Mouse (Mus musculus) ovary, adult 10 weeks (tissue): ENCODE measurements around the gene Slu7. TPM values are rescaled to one million over a fixed set of nuclear protein-coding genes. Genes with fewer than 3 reads are reported as not detected.

Experiments used
- polyA plus RNA-seq: library from polyadenylated mRNA; stranded (reverse); fragments of 350-450 nt; fragmentation: Illumina TruSeq; extraction: RNeasy Lipid Tissue Mini Kit (QIAGEN cat#74804); gene quantifications from one replicate; pipeline ENCODE4 v1.2.3, GENCODE M21; 2014

Slu7 gene
- 124 TPM for polyA plus RNA-seq

DNA sequence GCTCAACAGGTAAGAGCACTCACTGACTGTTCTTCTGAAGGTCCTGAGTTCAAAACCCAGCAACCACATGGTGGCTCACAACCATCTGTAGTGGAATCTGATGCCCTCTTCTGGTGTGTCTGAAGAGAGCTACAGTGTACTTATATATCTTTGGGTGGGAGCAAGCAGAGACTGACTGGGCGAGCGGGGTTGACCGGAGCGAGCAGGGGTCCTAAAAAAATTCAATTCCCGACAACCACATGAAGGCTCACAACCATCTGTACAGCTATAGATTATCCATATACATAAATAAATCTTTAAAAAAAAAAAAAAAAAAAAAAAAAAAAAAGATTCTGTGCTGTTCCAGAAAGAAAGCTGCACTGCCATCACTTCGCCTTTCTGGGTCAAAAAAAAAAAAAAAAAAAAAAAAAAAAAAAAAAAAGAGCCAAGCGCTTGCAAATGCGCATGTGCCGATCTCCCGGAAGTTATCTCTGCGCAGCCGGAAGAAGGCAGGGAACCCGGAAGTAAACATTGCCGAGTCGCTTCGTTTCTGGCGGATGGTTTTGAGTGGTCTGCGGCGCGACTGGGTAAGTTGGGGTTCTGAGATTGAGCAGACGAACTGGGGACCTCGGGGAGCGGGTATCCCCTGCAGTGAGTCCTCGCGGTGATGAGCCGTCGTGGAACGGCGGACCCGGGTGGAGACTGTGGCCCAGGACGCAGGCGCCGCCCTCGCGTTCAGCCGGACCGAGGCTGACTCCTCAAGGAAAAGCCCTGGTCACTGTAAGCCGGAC, at the start of gene Slu7:
Slu7 (plus strand) TSS at position 491 of the 770 bp plus-strand sequence.

DNA sequence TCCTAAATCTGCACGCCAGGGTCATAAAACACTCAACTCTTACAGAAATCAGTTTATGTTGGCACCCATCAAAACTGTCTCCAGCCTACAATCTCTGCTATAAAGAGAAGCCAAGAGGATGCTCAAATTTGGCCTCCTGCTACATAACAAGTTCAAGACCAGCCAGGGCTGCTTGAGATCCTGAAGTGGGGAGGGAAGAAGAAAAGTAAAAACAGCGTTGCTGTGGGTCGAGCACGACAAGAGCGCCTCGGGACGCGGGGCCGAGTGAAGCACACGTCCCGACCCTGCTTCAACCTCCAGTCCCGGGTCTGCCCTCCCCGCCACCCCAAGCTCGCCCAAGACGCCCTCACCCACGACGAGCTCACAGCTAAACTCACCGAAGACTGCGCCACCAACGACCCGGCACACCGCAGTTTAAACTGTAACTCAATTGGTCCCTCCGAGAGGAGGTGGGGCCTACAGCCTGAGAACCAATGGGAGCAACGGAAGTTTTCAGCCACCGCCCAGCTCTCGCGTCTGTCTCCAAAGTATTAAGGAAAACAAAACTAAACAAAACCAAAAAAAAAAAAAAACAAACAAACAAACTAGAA, 7.6 kb upstream of the Slu7 start, which contains the start of gene Pttg1:
Pttg1 (minus strand) TSS at position 428 of the 590 bp plus-strand sequence.

DNA sequence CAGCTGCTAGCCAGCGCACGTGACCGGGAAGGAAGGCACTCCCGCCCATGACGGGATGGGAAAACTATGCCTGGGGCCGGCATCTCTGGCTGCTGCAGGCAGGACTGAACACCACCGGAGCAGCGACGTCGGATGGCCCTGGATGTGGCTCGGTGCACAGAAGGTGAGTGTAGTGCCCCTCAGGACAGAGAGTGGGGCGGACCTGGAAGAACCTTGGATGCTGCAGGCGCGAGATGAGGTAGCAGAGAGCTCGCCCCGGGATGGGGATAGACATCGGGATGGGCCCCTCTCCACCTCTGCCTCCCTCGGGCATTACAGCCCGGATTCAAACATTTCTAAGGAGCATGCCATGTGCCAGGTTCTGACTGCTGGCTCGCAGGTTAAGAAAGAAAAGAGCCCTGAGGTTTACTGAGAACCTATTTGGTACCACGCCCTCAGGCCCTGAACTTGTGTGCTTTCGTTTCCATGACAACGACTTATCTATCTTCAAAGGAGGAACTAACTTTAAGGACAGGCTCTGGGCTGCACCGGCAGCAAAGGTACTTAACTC, 40.8 kb downstream of the Slu7 start, which contains the start of gene C1qtnf2:
C1qtnf2 (plus strand) TSS at position 52 of the 550 bp plus-strand sequence.

Other genes with a start within 250 kb of the Slu7 start
- gene Pttg1, start 7.5 kb upstream of the Slu7 start, polyA plus RNA-seq, result 36.0 TPM
- gene C1qtnf2, start 40.5 kb downstream of the Slu7 start, polyA plus RNA-seq, result 1.1 TPM
- gene Ccnjl, start 95.0 kb downstream of the Slu7 start, polyA plus RNA-seq, result 6.9 TPM
- gene 4933415A04Rik, start 153.3 kb downstream of the Slu7 start, polyA plus RNA-seq, result 0.83 TPM
- gene Fabp6, start 167.8 kb downstream of the Slu7 start, polyA plus RNA-seq, result not detected
- gene Pwwp2a, start 248.3 kb downstream of the Slu7 start, polyA plus RNA-seq, result 59.1 TPM